Mouse (Mus musculus) adrenal gland, postnatal 36 days (tissue): ENCODE measurements around the gene Gm6803. TPM values are rescaled to one million over a fixed set of nuclear protein-coding genes. Genes with fewer than 3 reads are reported as not detected.
"Not testable (repeated sequence)": the region's sequence is repeated elsewhere in the genome, so short reads cannot be mapped to it uniquely, and the experiment has no call there.

Experiments used
- DNase-seq, 2 experiments: peaks; one replicate each; pipeline ENCODE4 v3.0.0; 2021; ENCODE audit warnings: mixed read lengths in 1 of 2
- long read RNA-seq, 2 experiments: library from polyadenylated mRNA; stranded (forward); transcript quantifications; one replicate each; pipeline ENCODE4 v2.0.0; 2021; ENCODE audit warnings: borderline sequencing depth in 2 of 2
- total RNA-seq, 2 experiments: library from RNA; stranded (reverse); gene quantifications; 2 replicates each; pipeline ENCODE4 v1.2.3; 2021

The Gm6803 gene
- total RNA-seq, result not detected
- long read RNA-seq, experiment 1, result 0 reads
- long read RNA-seq, experiment 2, result 0 reads

DNA sequence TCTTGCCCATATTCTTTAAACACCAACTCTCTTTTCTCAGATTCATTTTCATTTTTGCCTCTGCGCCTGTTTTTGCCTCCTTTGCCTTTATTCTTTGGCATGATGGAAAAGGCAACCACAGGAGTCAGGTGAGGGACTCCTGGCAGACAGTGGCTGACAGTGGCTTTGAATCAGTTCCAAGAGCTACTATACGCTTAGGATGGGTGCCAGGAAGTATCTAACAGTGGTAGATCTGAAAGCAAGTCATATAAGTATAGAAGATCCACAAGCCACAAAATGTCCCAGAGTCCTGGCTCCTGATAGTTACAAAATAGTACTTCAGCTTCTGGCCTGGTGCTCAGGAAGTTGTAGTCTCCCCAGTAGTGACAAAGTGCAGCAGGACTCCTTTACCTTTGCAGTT, at the start of gene Gm6803:
TSS of gene Gm6803 (minus strand) at position 101 of the 400 bp plus-strand sequence.
- not testable (repeated sequence) for DNase-seq

- not testable (repeated sequence) for DNase-seq
These were observed 26.7 kb upstream of the Gm6803 start for GRCm38 (mm10) chr12:88045226-88045625.

DNA sequence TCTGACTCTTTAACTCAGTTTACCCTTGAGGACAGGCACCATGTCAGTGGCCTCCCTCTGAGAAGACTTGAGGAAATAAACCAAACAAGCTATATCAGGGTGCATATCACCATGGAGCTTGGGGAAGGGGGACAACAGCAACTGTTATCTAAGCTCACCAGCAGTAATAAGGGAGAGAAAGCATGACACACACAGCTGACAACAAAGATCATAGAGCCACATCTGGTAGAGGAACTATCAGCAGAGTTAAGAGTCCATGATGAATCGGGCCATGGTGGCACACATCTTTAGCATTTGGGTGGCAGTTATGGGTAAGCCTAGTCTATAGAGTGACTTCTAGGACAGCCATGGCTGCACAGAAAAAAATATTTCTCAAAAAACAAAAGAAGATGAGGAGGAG, 21.1 kb upstream of the Gm6803 start:
- DNase-seq, result not testable (repeated sequence)

DNA sequence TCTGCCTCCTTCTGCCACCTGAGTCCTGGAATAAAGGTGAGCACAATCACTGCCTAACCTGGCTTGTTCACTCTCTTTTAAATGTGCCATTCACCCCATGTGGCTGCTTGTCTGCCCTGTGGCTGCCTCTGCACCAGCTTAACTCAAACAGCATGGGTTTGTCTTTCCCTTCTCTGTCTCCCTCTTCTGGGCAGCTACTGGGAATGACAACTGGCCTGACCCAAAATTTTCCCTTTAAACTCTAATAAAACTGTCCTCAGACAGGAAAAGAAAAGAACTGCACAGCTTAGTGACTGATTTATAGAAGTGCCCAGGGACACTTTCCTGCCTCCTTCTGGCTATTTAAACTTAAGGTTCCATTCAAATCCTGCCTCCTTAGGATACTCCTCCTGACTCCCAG, 20.5 kb upstream of the Gm6803 start:
- DNase-seq, result not testable (repeated sequence)

- not testable (repeated sequence) for DNase-seq
These were observed 13.7 kb upstream of the Gm6803 start for GRCm38 (mm10) chr12:88032250-88032649.

- DNase-seq, result not testable (repeated sequence)
These were observed 8.1 kb upstream of the Gm6803 start, which contains the start of gene Gm2056 for GRCm38 (mm10) chr12:88026704-88027103. TSS of gene Gm2056 (plus strand) at chr12:88027004.

DNA sequence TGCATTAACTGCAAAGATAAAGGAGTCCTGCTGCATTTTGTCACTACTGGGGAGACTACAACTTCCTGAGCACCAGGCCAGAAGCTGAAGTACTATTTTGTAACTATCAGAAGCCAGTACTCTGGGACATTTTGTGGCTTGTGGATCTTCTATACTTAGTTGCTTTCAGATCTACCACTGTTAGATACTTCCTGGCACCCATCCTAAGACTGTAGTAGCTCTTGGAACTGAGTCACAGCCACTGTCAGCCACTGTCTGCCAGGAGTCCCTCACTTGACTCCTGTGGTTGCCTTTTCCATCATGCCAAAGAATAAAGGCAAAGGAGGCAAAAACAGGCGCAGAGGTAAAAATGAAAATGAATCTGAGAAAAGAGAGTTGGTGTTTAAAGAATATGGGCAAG, 7.0 kb downstream of the Gm6803 start, which contains the start of gene Gm2075:
TSS of gene Gm2075 (plus strand) at position 301 of the 400 bp plus-strand sequence.
- not testable (repeated sequence) for DNase-seq

- not testable (repeated sequence) for DNase-seq
These were observed 14.5 kb downstream of the Gm6803 start for GRCm38 (mm10) chr12:88004118-88004517.

- not testable (repeated sequence) for DNase-seq
These were observed 34.6 kb downstream of the Gm6803 start for GRCm38 (mm10) chr12:87984000-87984399.

Other genes starting within 250 kb of the Gm6803 start
- not detected for gene Gm21319, start 243.0 kb downstream of the Gm6803 start, total RNA-seq
- not detected for gene Gm21936, start 223.3 kb downstream of the Gm6803 start, total RNA-seq
- not detected for gene BB287469, start 202.2 kb downstream of the Gm6803 start, total RNA-seq
- gene Gm2001, start 176.4 kb downstream of the Gm6803 start, total RNA-seq, result not detected
- not detected for gene Gm2016, start 144.7 kb downstream of the Gm6803 start, total RNA-seq
- gene Gm2022, start 123.4 kb downstream of the Gm6803 start, total RNA-seq, result not detected
- gene Gm2035, start 98.9 kb downstream of the Gm6803 start, total RNA-seq, result not detected
- not detected for gene Gm2042, start 64.7 kb downstream of the Gm6803 start, total RNA-seq
- gene Gm2075, start 6.9 kb downstream of the Gm6803 start, total RNA-seq, result not detected
- gene Gm2056, start 8.2 kb upstream of the Gm6803 start, total RNA-seq, result not detected
- gene Gm16368, start 64.9 kb upstream of the Gm6803 start, total RNA-seq, result not detected
- gene Gm10436, start 163.3 kb upstream of the Gm6803 start, total RNA-seq, result not detected
- gene Gm8332, start 231.3 kb upstream of the Gm6803 start, total RNA-seq, result not detected